Mouse (Mus musculus): Measurements from ENCODE around the gene Gnb1l. TPM values are rescaled to one million over a fixed set of nuclear protein-coding genes. Genes with fewer than 3 reads are reported as not detected.

Gnb1l gene
- total and polyA plus RNA-seq, 2 experiments from 2014 or later = 12.3 to 16.9 TPM

GRCm38 (mm10) chr16:18471381-18471955 lies 27.0 kb upstream of the Gnb1l start:
- no peak for TF ChIP-seq CTCF (IDR thresholded peaks at IDR 0.05; ENCODE audit: low read depth)
- H3K4me3 ChIP-seq (ENCODE audit: low read depth, low read length) = no peak overlapping the region
- no peaks in the 10 kb centered on the region for H3K27me3 ChIP-seq (ENCODE audit: insufficient read depth, low read length)
- H3K9ac ChIP-seq = no peak overlapping the region
- no peak overlapping the region for H3K27ac ChIP-seq (ENCODE audit: low read depth, low read length)
- no peaks in the 10 kb centered on the region for H3K9me3 ChIP-seq (ENCODE audit: low read length)
- WGBS = 91% methylated on average over 11 of the region's 11 CpGs
- no peaks in the 10 kb centered on the region for H3K4me1 ChIP-seq (ENCODE audit: insufficient read depth)
- ATAC-seq (no peak), DNase-seq (no peak)
- H3K36me3 ChIP-seq (ENCODE audit: insufficient read depth) = no peaks in the 10 kb centered on the region; the same call in 1 of the 2 replicates
- H3K4me2 ChIP-seq (ENCODE audit: low read depth) = no peak overlapping the region

- no peaks in the 10 kb centered on the region for H3K4me1 ChIP-seq (ENCODE audit: insufficient read depth)
- ATAC-seq (no peak), DNase-seq (no peak)
- H3K4me2 ChIP-seq (ENCODE audit: low read depth) = no peak overlapping the region
- no peaks in the 10 kb centered on the region for H3K9me3 ChIP-seq (ENCODE audit: low read length)
- no peak overlapping the region for H3K27ac ChIP-seq (ENCODE audit: low read depth, low read length)
- no peak for TF ChIP-seq CTCF (IDR thresholded peaks at IDR 0.05; ENCODE audit: low read depth)
- no peak overlapping the region for H3K4me3 ChIP-seq (ENCODE audit: low read depth, low read length)
- no peaks in the 10 kb centered on the region for H3K27me3 ChIP-seq (ENCODE audit: insufficient read depth, low read length)
- H3K9ac ChIP-seq = no peak overlapping the region
- no peaks in the 10 kb centered on the region; the same call in 1 of the 2 replicates for H3K36me3 ChIP-seq (ENCODE audit: insufficient read depth)
- WGBS = 84% methylated on average over 6 of the region's 6 CpGs
Observed at GRCm38 (mm10) chr16:18471976-18472375, 26.5 kb upstream of the Gnb1l start.

GRCm38 (mm10) chr16:18472416-18472815 lies 26.1 kb upstream of the Gnb1l start:
- no peak overlapping the region for H3K27ac ChIP-seq (ENCODE audit: low read depth, low read length)
- H3K4me3 ChIP-seq (ENCODE audit: low read depth, low read length) = no peak overlapping the region
- no peak overlapping the region for H3K9ac ChIP-seq
- no peak for ATAC-seq
- H3K9me3 ChIP-seq (ENCODE audit: low read length) = no peaks in the 10 kb centered on the region
- no peak for DNase-seq
- no peaks in the 10 kb centered on the region; the same call in 1 of the 2 replicates for H3K36me3 ChIP-seq (ENCODE audit: insufficient read depth)
- no peaks in the 10 kb centered on the region for H3K27me3 ChIP-seq (ENCODE audit: insufficient read depth, low read length)
- no peak for TF ChIP-seq CTCF (IDR thresholded peaks at IDR 0.05; ENCODE audit: low read depth)
- no peaks in the 10 kb centered on the region for H3K4me1 ChIP-seq (ENCODE audit: insufficient read depth)
- WGBS = 50% methylated on average over 4 of the region's 4 CpGs
- H3K4me2 ChIP-seq (ENCODE audit: low read depth) = no peak overlapping the region

GRCm38 (mm10) chr16:18472976-18473375 lies 25.5 kb upstream of the Gnb1l start:
- WGBS = 95% methylated on average over 8 of the region's 8 CpGs
- TF ChIP-seq CTCF (IDR thresholded peaks at IDR 0.05; ENCODE audit: low read depth) = no peak
- Histone ChIP-seq H3K27me3 (ENCODE audit: insufficient read depth, low read length) (no peaks in the 10 kb centered on the region), H3K4me3 (ENCODE audit: low read depth, low read length) (no peak overlapping the region), H3K9me3 (ENCODE audit: low read length) (no peaks in the 10 kb centered on the region), H3K27ac (ENCODE audit: low read depth, low read length) (no peak overlapping the region), H3K9ac (no peak overlapping the region), H3K36me3 (ENCODE audit: insufficient read depth) (no peaks in the 10 kb centered on the region; the same call in 1 of the 2 replicates), H3K4me2 (ENCODE audit: low read depth) (no peak overlapping the region), H3K4me1 (ENCODE audit: insufficient read depth) (no peaks in the 10 kb centered on the region)
- DNase-seq (no peak), ATAC-seq (no peak)

DNA sequence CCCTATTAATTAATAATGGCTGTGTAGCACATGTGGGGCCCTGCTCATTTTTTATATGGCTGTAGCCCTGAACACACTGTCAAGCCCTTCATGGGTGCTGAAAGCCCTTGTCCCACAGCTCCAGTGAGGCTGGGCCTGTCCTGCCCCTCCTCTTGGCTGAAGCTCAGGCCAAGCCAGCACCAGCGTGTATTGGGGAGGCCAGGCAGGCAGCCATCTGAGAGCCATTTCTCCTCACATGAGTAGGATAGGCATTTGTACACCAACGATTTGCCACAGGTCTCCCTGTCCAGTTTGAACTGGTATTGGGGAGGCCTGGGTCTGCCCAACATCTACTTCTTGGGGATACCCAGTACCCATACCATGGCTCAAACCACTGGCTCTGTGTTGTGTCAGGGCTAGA lies 24.5 kb upstream of the Gnb1l start:
- H3K27me3 ChIP-seq (ENCODE audit: insufficient read depth, low read length) = no peaks in the 10 kb centered on the region
- H3K36me3 ChIP-seq (ENCODE audit: insufficient read depth) = no peaks in the 10 kb centered on the region; the same call in 1 of the 2 replicates
- no peak overlapping the region for H3K27ac ChIP-seq (ENCODE audit: low read depth, low read length)

DNA sequence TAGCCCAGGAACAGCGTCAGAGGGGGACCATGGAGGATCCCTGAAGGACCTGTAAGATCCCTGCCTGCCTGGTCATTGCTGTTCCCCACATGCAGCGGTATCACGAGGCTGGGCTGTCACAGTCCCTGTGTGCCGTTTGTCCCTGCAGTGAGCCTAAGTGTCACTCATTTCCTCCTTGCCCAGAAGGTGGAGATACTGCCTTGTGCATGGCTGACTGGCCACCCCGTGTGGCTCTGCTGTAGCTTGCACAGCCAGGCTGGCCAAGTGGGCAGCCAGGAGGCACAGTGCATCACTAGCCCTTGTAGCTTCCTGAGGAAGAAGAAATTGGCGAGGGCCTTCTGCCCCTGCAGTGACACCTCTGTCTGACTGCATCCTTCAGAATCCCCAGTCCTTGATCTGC lies 20.5 kb upstream of the Gnb1l start:
- peak; percentile 23 for TF ChIP-seq CTCF (IDR thresholded peaks at IDR 0.05; ENCODE audit: low read depth)
- 66% methylated on average over 6 of the region's 6 CpGs for WGBS
- DNase-seq = no peak
- Histone ChIP-seq H3K9me3 (ENCODE audit: low read length) (no peaks in the 10 kb centered on the region), H3K4me2 (ENCODE audit: low read depth) (no peak overlapping the region), H3K27me3 (ENCODE audit: insufficient read depth, low read length) (no peaks in the 10 kb centered on the region), H3K9ac (no peak overlapping the region), H3K4me1 (ENCODE audit: insufficient read depth) (no peaks in the 10 kb centered on the region), H3K27ac (ENCODE audit: low read depth, low read length) (no peak overlapping the region), H3K4me3 (ENCODE audit: low read depth, low read length) (no peak overlapping the region), H3K36me3 (ENCODE audit: insufficient read depth) (no peaks in the 10 kb centered on the region)
- ATAC-seq = no peak

More for the DNA sequence above, 24.5 kb upstream of the Gnb1l start:
- Histone ChIP-seq H3K4me1 (ENCODE audit: insufficient read depth) (no peaks in the 10 kb centered on the region), H3K4me2 (ENCODE audit: low read depth) (no peak overlapping the region), H3K4me3 (ENCODE audit: low read depth, low read length) (no peak overlapping the region), H3K9me3 (ENCODE audit: low read length) (no peaks in the 10 kb centered on the region), H3K9ac (no peak overlapping the region)
- WGBS = 83% methylated on average over 2 of the region's 2 CpGs
- ATAC-seq (no peak), DNase-seq (no peak)
- no peak for TF ChIP-seq CTCF (IDR thresholded peaks at IDR 0.05; ENCODE audit: low read depth)

- H3K9ac ChIP-seq = no peak overlapping the region
- WGBS = 30% methylated on average over 7 of the region's 7 CpGs
Observed at GRCm38 (mm10) chr16:18479667-18480066, 18.8 kb upstream of the Gnb1l start.

More at GRCm38 (mm10) chr16:18479667-18480066, 18.8 kb upstream of the Gnb1l start:
- no peak for TF ChIP-seq CTCF (IDR thresholded peaks at IDR 0.05; ENCODE audit: low read depth)
- DNase-seq (no peak), ATAC-seq (no peak)
- Histone ChIP-seq H3K36me3 (ENCODE audit: insufficient read depth) (no peaks in the 10 kb centered on the region), H3K9me3 (ENCODE audit: low read length) (no peaks in the 10 kb centered on the region), H3K27ac (ENCODE audit: low read depth, low read length) (no peak overlapping the region), H3K27me3 (ENCODE audit: insufficient read depth, low read length) (no peaks in the 10 kb centered on the region), H3K4me3 (ENCODE audit: low read depth, low read length) (no peak overlapping the region), H3K4me1 (ENCODE audit: insufficient read depth) (no peaks in the 10 kb centered on the region), H3K4me2 (ENCODE audit: low read depth) (no peak overlapping the region)

Measured in forebrain, postnatal 0 days (tissue).